Mouse (Mus musculus): ENCODE measurements around the gene Tmtc2. TPM values are rescaled to one million over a fixed set of nuclear protein-coding genes. Genes with fewer than 3 reads are reported as not detected.

The Tmtc2 gene
- polyA plus RNA-seq, 1 experiment: 1.1 TPM

- Histone ChIP-seq H3K4me1 (ENCODE audit: control insufficient read depth, insufficient read depth, low read length) (no peaks in the 10 kb centered on the region), H3K9me3 (replicated peaks; ENCODE audit: control insufficient read depth, insufficient read depth, low read length, poor library complexity, severe bottlenecking) (no peaks in the 10 kb centered on the region), H3K27me3 (ENCODE audit: control insufficient read depth, insufficient read depth, low read length, poor library complexity, severe bottlenecking) (no peaks in the 10 kb centered on the region), H3K36me3 (ENCODE audit: control insufficient read depth, insufficient read depth, low read length, poor library complexity, severe bottlenecking) (no peaks in the 10 kb centered on the region), H3K4me3 (ENCODE audit: low read depth, low read length) (no peak overlapping the region), H3K27ac (ENCODE audit: insufficient read depth, low read length) (no peak overlapping the region), H3K9ac (ENCODE audit: low read depth, poor library complexity, severe bottlenecking) (no peak overlapping the region)
- TF ChIP-seq CTCF (IDR thresholded peaks at IDR 0.05; ENCODE audit: low read depth, low read length) (no peak), POLR2A (IDR thresholded peaks at IDR 0.05; ENCODE audit: insufficient read depth, low read length) (no peak), EP300 (IDR thresholded peaks at IDR 0.05; ENCODE audit: insufficient read depth, low read depth, low read length) (no peak)
Measured at GRCm38 (mm10) chr10:105230416-105230815, 343.8 kb downstream of the Tmtc2 start.

GRCm38 (mm10) chr10:105228623-105229022 lies 345.6 kb downstream of the Tmtc2 start:
- Histone ChIP-seq H3K27ac (ENCODE audit: insufficient read depth, low read length) (no peak overlapping the region), H3K4me1 (ENCODE audit: control insufficient read depth, insufficient read depth, low read length) (no peaks in the 10 kb centered on the region), H3K9ac (ENCODE audit: low read depth, poor library complexity, severe bottlenecking) (no peak overlapping the region), H3K36me3 (ENCODE audit: control insufficient read depth, insufficient read depth, low read length, poor library complexity, severe bottlenecking) (no peaks in the 10 kb centered on the region), H3K27me3 (ENCODE audit: control insufficient read depth, insufficient read depth, low read length, poor library complexity, severe bottlenecking) (no peaks in the 10 kb centered on the region), H3K4me3 (ENCODE audit: low read depth, low read length) (no peak overlapping the region), H3K9me3 (replicated peaks; ENCODE audit: control insufficient read depth, insufficient read depth, low read length, poor library complexity, severe bottlenecking) (no peaks in the 10 kb centered on the region)
- TF ChIP-seq CTCF (IDR thresholded peaks at IDR 0.05; ENCODE audit: low read depth, low read length) (no peak), EP300 (IDR thresholded peaks at IDR 0.05; ENCODE audit: insufficient read depth, low read depth, low read length) (no peak), POLR2A (IDR thresholded peaks at IDR 0.05; ENCODE audit: insufficient read depth, low read length) (no peak)

- Histone ChIP-seq H3K27me3 (ENCODE audit: control insufficient read depth, insufficient read depth, low read length, poor library complexity, severe bottlenecking) (no peaks in the 10 kb centered on the region), H3K9ac (ENCODE audit: low read depth, poor library complexity, severe bottlenecking) (no peak overlapping the region), H3K36me3 (ENCODE audit: control insufficient read depth, insufficient read depth, low read length, poor library complexity, severe bottlenecking) (no peaks in the 10 kb centered on the region), H3K27ac (ENCODE audit: insufficient read depth, low read length) (no peak overlapping the region), H3K4me3 (ENCODE audit: low read depth, low read length) (no peak overlapping the region), H3K4me1 (ENCODE audit: control insufficient read depth, insufficient read depth, low read length) (no peaks in the 10 kb centered on the region), H3K9me3 (replicated peaks; ENCODE audit: control insufficient read depth, insufficient read depth, low read length, poor library complexity, severe bottlenecking) (no peaks in the 10 kb centered on the region)
- TF ChIP-seq EP300 (IDR thresholded peaks at IDR 0.05; ENCODE audit: insufficient read depth, low read depth, low read length): no peak
- no peak for TF ChIP-seq POLR2A (IDR thresholded peaks at IDR 0.05; ENCODE audit: insufficient read depth, low read length)
- no peak for TF ChIP-seq CTCF (IDR thresholded peaks at IDR 0.05; ENCODE audit: low read depth, low read length)
Measured at GRCm38 (mm10) chr10:105227631-105228030, 346.6 kb downstream of the Tmtc2 start.

GRCm38 (mm10) chr10:105225714-105226113 lies 348.5 kb downstream of the Tmtc2 start:
- no peak overlapping the region for H3K27ac ChIP-seq (ENCODE audit: insufficient read depth, low read length)
- H3K27me3 ChIP-seq (ENCODE audit: control insufficient read depth, insufficient read depth, low read length, poor library complexity, severe bottlenecking): no peaks in the 10 kb centered on the region
- H3K4me1 ChIP-seq (ENCODE audit: control insufficient read depth, insufficient read depth, low read length): no peaks in the 10 kb centered on the region
- no peak overlapping the region for H3K4me3 ChIP-seq (ENCODE audit: low read depth, low read length)
- H3K9me3 ChIP-seq (replicated peaks; ENCODE audit: control insufficient read depth, insufficient read depth, low read length, poor library complexity, severe bottlenecking): no peaks in the 10 kb centered on the region
- H3K36me3 ChIP-seq (ENCODE audit: control insufficient read depth, insufficient read depth, low read length, poor library complexity, severe bottlenecking): no peaks in the 10 kb centered on the region
- no peak overlapping the region for H3K9ac ChIP-seq (ENCODE audit: low read depth, poor library complexity, severe bottlenecking)
- no peak for TF ChIP-seq POLR2A (IDR thresholded peaks at IDR 0.05; ENCODE audit: insufficient read depth, low read length)
- TF ChIP-seq EP300 (IDR thresholded peaks at IDR 0.05; ENCODE audit: insufficient read depth, low read depth, low read length): no peak
- no peak for TF ChIP-seq CTCF (IDR thresholded peaks at IDR 0.05; ENCODE audit: low read depth, low read length)

- H3K27ac ChIP-seq (ENCODE audit: insufficient read depth, low read length): no peak overlapping the region
- H3K4me1 ChIP-seq (ENCODE audit: control insufficient read depth, insufficient read depth, low read length): no peaks in the 10 kb centered on the region
- no peak for TF ChIP-seq POLR2A (IDR thresholded peaks at IDR 0.05; ENCODE audit: insufficient read depth, low read length)
- no peak for TF ChIP-seq CTCF (IDR thresholded peaks at IDR 0.05; ENCODE audit: low read depth, low read length)
- no peak for TF ChIP-seq EP300 (IDR thresholded peaks at IDR 0.05; ENCODE audit: insufficient read depth, low read depth, low read length)
- no peaks in the 10 kb centered on the region for H3K27me3 ChIP-seq (ENCODE audit: control insufficient read depth, insufficient read depth, low read length, poor library complexity, severe bottlenecking)
- no peak overlapping the region for H3K9ac ChIP-seq (ENCODE audit: low read depth, poor library complexity, severe bottlenecking)
- no peaks in the 10 kb centered on the region for H3K9me3 ChIP-seq (replicated peaks; ENCODE audit: control insufficient read depth, insufficient read depth, low read length, poor library complexity, severe bottlenecking)
- H3K4me3 ChIP-seq (ENCODE audit: low read depth, low read length): no peak overlapping the region
- H3K36me3 ChIP-seq (ENCODE audit: control insufficient read depth, insufficient read depth, low read length, poor library complexity, severe bottlenecking): no peaks in the 10 kb centered on the region
Measured at GRCm38 (mm10) chr10:105222904-105223303, 351.3 kb downstream of the Tmtc2 start.

- H3K9ac ChIP-seq (ENCODE audit: low read depth, poor library complexity, severe bottlenecking): no peak overlapping the region
- H3K4me1 ChIP-seq (ENCODE audit: control insufficient read depth, insufficient read depth, low read length): no peaks in the 10 kb centered on the region
- TF ChIP-seq CTCF (IDR thresholded peaks at IDR 0.05; ENCODE audit: low read depth, low read length): no peak
- TF ChIP-seq EP300 (IDR thresholded peaks at IDR 0.05; ENCODE audit: insufficient read depth, low read depth, low read length): no peak
- no peak for TF ChIP-seq POLR2A (IDR thresholded peaks at IDR 0.05; ENCODE audit: insufficient read depth, low read length)
- no peak overlapping the region for H3K27ac ChIP-seq (ENCODE audit: insufficient read depth, low read length)
- no peaks in the 10 kb centered on the region for H3K27me3 ChIP-seq (ENCODE audit: control insufficient read depth, insufficient read depth, low read length, poor library complexity, severe bottlenecking)
- H3K4me3 ChIP-seq (ENCODE audit: low read depth, low read length): no peak overlapping the region
- H3K9me3 ChIP-seq (replicated peaks; ENCODE audit: control insufficient read depth, insufficient read depth, low read length, poor library complexity, severe bottlenecking): no peaks in the 10 kb centered on the region
- H3K36me3 ChIP-seq (ENCODE audit: control insufficient read depth, insufficient read depth, low read length, poor library complexity, severe bottlenecking): no peaks in the 10 kb centered on the region
Measured at GRCm38 (mm10) chr10:105201491-105201890, 372.8 kb downstream of the Tmtc2 start.

Data from ES-Bruce4 (cell line).